Mouse (Mus musculus) 3T3-L1 (cell line): ENCODE measurements at regions not wholly inside any gene's neighbourhood (a gene's known extent, or its start where the extent isn't known, plus 50 kb on each side); places are given as distances from the start of the nearest gene placed in this dataset.

ENCODE experiments used
- DNase-seq: peaks from one replicate; pipeline ENCODE4 v3.0.0-alpha.2; 2015; ENCODE audit warnings: low read depth, low spot score

DNA sequence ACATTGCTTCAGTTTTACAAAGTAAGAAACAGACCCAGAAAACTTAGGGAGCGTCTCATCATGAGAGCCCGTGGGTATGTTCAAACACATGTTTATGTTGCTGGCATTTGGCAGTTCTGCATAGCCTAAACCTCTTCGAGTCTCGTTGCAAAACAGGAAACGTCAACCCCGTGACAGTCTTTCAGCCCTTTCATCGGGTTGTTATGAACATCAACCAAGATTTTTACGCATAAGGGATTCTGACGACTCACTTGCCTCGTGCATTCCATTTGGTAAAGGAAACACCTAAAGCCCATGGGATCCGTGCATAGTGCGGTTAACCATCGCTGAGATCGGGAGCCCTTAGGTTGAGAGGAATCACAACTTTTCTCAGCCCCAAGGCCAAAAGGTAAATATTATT lies 115.7 kb downstream of the Gpam start:
- DNase-seq, result peak; percentile 7

- no peak for DNase-seq
Measured at GRCm38 (mm10) chr19:55008463-55009146, 118.4 kb downstream of the Gpam start.

DNA sequence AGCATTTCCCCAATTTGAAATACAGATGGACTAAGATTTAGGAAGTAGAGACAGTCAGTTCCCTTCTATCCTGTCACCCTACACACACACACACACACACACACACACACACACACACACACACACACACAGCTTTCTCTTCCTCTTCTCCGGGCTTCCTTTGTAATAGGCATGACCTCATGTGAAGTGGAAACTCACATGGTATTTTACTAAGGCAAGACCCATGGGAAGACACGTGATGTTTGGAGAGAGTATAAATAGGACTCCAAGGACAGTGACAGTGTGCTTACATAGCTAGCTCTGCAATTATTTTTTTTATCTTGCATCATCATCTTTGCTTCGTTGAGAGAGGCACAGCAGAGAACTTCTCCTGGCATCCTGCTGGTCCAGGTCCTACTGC lies 137.1 kb downstream of the Gpam start:
- DNase-seq, result peak; percentile 34

DNA sequence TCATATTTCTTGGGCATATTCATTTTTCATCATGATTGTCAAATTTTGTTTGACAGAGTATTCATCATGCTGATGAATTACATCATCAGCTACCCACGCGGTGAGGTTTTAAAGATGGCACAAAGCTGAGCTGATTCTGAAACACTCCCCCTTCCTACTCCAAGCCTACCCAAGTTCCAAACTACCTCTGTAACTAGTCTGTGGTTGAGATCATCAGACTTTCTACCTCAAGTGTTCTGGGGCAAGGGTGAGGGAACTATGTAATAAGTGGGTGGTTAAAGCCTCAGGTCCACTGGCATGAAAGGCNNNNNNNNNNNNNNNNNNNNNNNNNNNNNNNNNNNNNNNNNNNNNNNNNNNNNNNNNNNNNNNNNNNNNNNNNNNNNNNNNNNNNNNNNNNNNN lies 142.5 kb downstream of the Gpam start:
- peak; percentile 84 for DNase-seq

DNA sequence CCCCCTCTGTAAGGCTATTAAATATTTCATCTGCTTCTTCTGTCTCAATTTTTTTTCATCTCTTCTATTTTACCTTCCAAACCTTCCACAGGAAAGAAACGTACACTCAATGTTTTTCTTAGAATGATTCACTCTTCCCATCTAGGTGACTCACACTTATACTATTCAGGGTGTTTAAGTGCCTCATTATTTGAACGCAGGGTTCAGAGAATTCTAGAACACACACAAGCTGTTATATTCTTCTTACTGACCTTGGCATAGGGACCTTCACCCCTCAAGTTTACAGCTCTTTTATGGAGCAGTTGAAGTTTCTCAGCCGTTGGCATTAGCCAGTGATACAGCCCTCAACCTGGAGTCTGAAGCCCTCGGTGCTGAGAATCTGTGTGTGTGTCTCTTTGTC lies 144.2 kb downstream of the Gpam start:
- DNase-seq, result peak; percentile 95

- no peak for DNase-seq
Measured at GRCm38 (mm10) chr19:54971440-54972211, 155.4 kb downstream of the Gpam start.

DNA sequence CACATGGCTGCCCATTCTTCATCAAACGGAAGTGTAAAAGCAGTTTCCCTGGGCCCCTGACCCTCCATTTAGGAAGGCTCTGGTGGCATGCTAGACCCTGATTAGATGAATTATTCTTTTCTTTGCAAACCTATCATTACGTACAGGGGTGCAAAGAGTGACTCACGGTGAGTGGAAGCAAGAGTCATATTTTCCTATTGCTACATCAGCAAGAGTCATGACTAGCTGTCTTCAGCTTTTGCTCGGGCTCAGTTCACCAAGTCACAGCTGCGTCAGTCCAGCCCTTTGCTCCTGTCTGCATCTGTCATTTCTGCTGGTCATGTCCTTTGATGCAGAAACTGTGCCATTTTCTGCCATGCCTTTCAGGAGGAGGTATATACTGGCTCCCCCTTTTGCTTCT lies 168.7 kb downstream of the Gpam start:
- peak; percentile 95 for DNase-seq

DNA sequence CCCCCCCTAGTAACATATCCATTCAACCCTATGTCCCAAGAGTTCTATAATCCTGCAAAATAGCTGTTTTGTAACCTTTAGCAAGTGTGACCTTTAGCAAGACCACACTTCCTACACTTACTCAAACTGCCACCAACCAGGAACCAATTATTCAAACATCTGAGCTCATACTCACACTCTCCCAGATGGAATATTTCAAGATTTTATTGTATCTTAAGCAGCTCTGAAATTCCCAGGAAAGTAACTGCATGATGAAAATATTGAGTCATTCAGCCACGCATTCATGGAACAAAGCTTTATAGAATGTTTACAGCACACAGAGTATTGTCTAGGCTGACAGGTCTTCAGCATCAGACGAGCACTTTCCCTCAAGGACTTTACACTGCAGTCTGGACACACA lies 171.9 kb downstream of the Gpam start:
- peak; percentile 74 for DNase-seq

- DNase-seq, result peak; percentile 42
Measured at GRCm38 (mm10) chr19:54952546-54952945, 174.5 kb downstream of the Gpam start.

DNA sequence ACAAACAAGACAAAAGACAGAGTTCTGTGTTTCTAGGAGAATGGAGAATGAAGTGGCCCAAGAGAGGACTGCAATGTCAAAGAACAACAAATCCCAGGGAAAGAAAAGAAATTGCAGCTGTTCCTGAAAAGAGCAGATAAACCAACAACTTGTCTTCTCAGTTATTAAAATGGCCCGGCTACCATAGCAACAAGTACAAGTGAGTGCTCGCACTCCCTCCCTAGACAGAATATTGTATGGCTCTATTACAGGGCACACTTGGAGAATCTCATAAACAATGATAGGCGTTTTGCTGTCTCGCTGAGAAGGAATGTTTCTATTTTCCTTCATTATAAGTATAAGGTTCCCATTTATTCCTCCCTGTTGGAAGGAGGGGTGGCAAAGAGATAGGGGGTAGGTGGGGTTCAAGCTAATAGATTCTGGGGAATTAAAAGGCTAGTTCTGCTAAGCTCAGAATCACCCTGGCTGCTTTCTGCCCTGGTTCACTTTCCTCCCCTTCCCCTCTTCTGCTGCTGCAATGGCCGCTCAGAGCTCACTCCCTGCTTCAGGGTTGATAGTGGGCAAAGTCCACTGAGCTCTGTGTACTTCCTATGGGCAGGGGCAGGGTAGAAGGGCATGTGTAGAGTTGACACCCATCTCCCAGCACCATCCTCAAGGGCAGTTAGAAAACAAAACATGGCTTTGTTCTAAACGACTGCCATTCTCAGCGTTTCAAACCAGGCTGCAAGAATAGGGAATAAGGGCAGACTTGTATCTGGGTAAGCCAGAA lies 178.5 kb downstream of the Gpam start:
- no peak for DNase-seq

- DNase-seq, result no peak
Measured at GRCm38 (mm10) chr19:54947583-54947982, 179.5 kb downstream of the Gpam start.

DNA sequence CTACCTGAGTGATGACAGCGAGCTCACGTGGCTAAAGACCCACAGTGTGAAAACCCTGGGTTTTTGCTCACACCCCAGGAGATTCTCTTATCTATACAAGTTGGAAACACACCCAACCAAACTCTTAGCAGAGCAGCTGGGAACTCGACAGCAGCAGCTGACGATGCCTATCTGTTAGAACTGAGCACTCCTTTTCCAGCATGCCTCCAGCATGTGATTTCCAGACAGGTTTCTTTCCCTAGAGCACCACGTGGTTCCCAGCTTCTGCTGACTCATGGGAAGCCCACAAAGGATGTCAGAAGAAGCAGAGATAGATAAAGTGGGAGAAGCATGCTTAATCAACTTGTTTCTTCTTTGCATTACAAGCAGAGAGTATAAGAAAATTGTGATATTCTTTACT lies 194.5 kb downstream of the Gpam start:
- DNase-seq, result peak; percentile 56

GRCm38 (mm10) chr19:54925888-54926287 lies 201.2 kb downstream of the Gpam start:
- no peak for DNase-seq

- DNase-seq, result no peak
Measured at GRCm38 (mm10) chr19:54919597-54919996, 207.4 kb downstream of the Gpam start.

DNA sequence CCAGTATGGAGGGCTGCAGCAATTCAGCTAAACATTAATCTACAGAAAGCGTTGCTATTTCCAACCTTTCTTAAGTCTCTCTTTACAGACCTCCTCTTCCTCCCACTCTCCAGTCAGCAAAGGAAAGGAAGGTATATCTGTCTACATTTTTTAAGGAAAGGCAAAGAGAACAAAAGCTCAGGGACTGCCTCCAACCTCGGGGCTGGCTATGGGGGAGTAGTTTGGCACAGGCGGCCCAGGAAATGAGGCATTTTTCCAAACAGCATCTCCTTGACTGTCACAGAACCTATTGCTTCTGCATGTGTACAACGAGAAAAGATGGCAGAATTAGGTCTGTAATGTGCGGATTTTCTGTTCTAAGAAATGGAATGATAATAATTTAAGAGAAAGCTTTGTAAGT lies 233.4 kb downstream of the Gpam start:
- DNase-seq, result no peak

DNA sequence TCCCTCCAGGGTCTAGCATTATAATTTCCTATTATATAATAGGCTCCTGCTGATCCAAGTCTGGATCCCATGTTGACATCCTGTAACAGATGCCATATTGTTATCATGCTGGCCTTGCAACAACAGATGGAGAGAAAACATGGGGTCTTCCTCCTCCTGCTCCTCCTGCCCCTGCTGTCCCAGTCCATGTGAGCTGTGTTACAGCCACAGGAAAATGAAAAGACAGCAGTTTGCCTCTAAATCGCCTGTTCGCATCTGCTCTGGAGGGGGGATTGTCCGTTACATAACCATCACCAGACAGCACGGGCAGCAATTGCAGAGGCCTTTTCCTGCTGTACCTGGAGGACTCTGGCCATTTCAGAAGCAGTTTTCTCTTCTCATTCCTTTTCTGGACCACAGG lies 260.0 kb downstream of the Gpam start:
- no peak for DNase-seq

- DNase-seq, result no peak
Measured at GRCm38 (mm10) chr19:54855190-54855589, 271.8 kb downstream of the Gpam start.

DNA sequence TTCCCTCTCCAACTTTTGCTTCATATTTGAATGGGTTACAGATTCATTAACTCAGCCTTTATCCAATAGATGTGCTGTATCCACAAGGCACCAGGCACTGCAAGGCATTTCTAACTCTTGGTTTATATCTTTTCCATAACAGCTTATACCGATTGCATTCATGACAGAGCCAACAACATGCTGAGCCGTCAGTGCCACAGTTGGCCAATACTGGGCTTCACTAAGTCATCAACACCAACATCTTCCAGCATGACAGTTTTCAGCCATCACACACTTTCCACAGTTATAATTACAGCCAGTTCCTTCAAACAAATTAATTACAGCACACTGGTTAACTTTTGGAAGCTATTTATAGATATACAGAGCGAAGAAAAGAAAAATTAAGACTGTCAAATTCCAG lies 288.8 kb downstream of the Gpam start:
- no peak for DNase-seq

DNA sequence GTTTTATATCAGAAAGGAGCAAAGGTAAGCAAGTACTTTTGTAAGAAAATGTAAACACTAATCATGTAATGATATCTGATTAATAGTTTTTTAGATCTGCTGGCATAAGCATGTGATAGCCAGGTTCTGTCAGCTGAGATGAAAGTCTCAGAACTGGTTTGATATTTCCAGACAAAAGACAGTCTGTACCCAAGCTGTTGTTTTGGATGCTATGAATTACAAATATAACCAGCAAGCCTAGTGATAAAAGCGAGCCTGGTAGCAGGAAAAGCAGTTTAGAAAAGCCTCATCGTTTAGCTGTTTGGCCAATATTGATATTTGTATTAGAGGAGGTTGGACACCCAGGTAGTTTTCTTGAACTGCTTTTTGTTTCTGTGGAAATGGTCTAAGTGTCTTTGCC lies 290.6 kb downstream of the Gpam start:
- DNase-seq, result no peak

DNA sequence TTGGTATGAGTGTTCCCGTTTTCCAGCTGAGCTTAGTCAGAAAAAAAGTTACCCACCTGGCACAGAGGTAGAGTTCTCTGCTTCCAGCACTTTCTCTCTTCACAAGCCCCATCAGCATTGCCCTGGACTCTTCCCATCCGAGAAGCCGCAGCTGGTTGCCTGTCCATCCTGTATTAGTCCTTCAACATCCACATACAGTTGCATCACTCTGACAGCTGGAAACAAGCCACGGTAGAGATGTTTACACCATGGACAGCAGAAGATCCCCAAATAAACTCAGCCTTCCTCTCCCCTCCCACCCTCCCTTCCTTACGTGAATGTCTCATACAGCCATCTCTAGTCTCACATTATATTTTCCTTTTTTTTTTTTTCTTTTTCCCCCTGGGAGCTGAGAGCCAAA lies 304.9 kb downstream of the Gpam start:
- DNase-seq, result peak; percentile 12

DNA sequence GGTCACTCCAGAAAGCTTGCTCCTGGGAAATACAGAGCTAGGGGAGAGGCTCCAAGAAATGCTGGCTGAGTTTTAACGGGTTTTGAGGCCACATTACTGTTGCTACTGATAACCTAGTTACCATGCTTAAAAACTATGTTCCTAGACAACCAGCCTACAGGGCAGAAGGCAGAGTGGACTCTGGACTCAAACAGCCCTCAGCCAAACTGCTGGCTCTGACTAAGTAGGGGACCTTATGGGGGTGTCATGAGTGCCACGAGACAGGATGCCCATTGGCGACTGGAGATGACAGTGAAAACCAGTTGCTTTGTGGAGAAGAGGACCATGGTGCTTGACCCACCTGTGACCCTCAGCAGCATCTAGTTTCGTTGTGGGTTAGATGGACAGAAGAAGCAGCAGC lies 306.5 kb downstream of the Gpam start:
- no peak for DNase-seq

GRCm38 (mm10) chr19:54801123-54801742 lies 325.8 kb downstream of the Gpam start:
- no peak for DNase-seq
